Mouse (Mus musculus): ENCODE data around the gene Jmjd8.

- TF ChIP-seq CTCF (IDR thresholded peaks at IDR 0.05; ENCODE audit: control insufficient read depth, insufficient read depth, insufficient read length) (no peak), FOSL1 (IDR thresholded peaks at IDR 0.05; ENCODE audit: insufficient read depth, low read length, poor library complexity, severe bottlenecking) (no peak), USF1 (IDR thresholded peaks at IDR 0.05; ENCODE audit: low read depth) (no peak)
Measured at GRCm38 (mm10) chr17:25824362-25825142, 4.1 kb upstream of the Jmjd8 start.
